ENCODE assay signal across 26 mouse cellular contexts in genomic region chr3:119928281-119928680, GRCm38 (mm10).
"Had no signal": no experiment of that assay in that cellular context is flagged by ENCODE, and none has a peak within 500 bp of the region (broad histone marks: within the 10 kb centered on the region; RNA-seq: fewer than 3 reads in every experiment).

No protein-coding gene starts in this region.

- H3K9me3 ChIP-seq: embryonic facial prominence, embryonic 10.5 days; embryonic facial prominence, embryonic 12.5 days; embryonic facial prominence, embryonic 13.5 days; embryonic facial prominence, embryonic 15.5 days; forebrain, embryonic 10.5 days; forebrain, embryonic 12.5 days; forebrain, embryonic 13.5 days; forebrain, embryonic 15.5 days; heart, embryonic 10.5 days had no signal

- H3K27me3 ChIP-seq: embryonic facial prominence, embryonic 12.5 days; embryonic facial prominence, embryonic 13.5 days; embryonic facial prominence, embryonic 15.5 days; forebrain, embryonic 12.5 days; forebrain, embryonic 13.5 days; forebrain, embryonic 15.5 days had no signal

- H3K4me3 ChIP-seq: embryonic facial prominence, embryonic 10.5 days; embryonic facial prominence, embryonic 12.5 days; embryonic facial prominence, embryonic 13.5 days; embryonic facial prominence, embryonic 15.5 days; erythroblast, embryonic 14.5 days; forebrain, embryonic 10.5 days; forebrain, embryonic 12.5 days; forebrain, embryonic 13.5 days; forebrain, embryonic 15.5 days; gastrocnemius, adult 2 months; heart, adult 2 months; heart, embryonic 10.5 days had no signal

- H3K4me2 ChIP-seq: embryonic facial prominence, embryonic 12.5 days; embryonic facial prominence, embryonic 13.5 days; embryonic facial prominence, embryonic 15.5 days; forebrain, embryonic 12.5 days; forebrain, embryonic 13.5 days; forebrain, embryonic 15.5 days had no signal

- H3K9ac ChIP-seq: embryonic facial prominence, embryonic 12.5 days; embryonic facial prominence, embryonic 13.5 days; embryonic facial prominence, embryonic 15.5 days; forebrain, embryonic 12.5 days; forebrain, embryonic 13.5 days; forebrain, embryonic 15.5 days; forebrain, postnatal 0 days had no signal

- H3K4me1 ChIP-seq: embryonic facial prominence, embryonic 10.5 days; embryonic facial prominence, embryonic 15.5 days; heart, embryonic 10.5 days had no signal

- H3K36me3 ChIP-seq: embryonic facial prominence, embryonic 10.5 days; embryonic facial prominence, embryonic 12.5 days; embryonic facial prominence, embryonic 13.5 days; embryonic facial prominence, embryonic 15.5 days; forebrain, embryonic 10.5 days; forebrain, embryonic 12.5 days; forebrain, embryonic 15.5 days; heart, embryonic 10.5 days had no signal

- ATAC-seq: forebrain, embryonic 13.5 days; forebrain, embryonic 14.5 days; forebrain, embryonic 15.5 days; forebrain, embryonic 16.5 days; forebrain, postnatal 0 days had no signal

- DNase-seq: cerebellum, postnatal 10 days; cerebellum, postnatal 14 days; cerebellum, postnatal 25 days; cerebellum, postnatal 36 days; embryo, embryonic 11 days; forebrain, postnatal 0 days; gastrocnemius, adult 2 months; gastrocnemius, postnatal 10 days; gastrocnemius, postnatal 14 days; gastrocnemius, postnatal 25 days; gastrocnemius, postnatal 36 days; heart, adult 11 months; heart, adult 18-20 months; heart, adult 2 months had no signal

- H3K27ac ChIP-seq: embryonic facial prominence, embryonic 10.5 days; embryonic facial prominence, embryonic 12.5 days; embryonic facial prominence, embryonic 13.5 days; embryonic facial prominence, embryonic 15.5 days; forebrain, embryonic 10.5 days; forebrain, embryonic 12.5 days; forebrain, embryonic 13.5 days; forebrain, embryonic 15.5 days; gastrocnemius, adult 2 months; heart, adult 2 months; heart, embryonic 10.5 days had no signal
